In genomic region chr7:35234361-35235245, GRCm38 (mm10) we compare ENCODE assay signal across 8 mouse cellular contexts. TPM values are rescaled to one million over a fixed set of nuclear protein-coding genes. Genes with fewer than 3 reads are reported as not detected.
DNase-seq lines count a peak whose midpoint lies in the region; ATAC-seq lines count a peak whose summit lies in the region.

No protein-coding gene starts in this region.

- H3K27me3 ChIP-seq in heart, embryonic 13.5 days (replicated peaks): no peaks in the 10 kb centered on the region
- H3K27me3 ChIP-seq in liver, embryonic 12.5 days (replicated peaks): no peaks in the 10 kb centered on the region
- H3K27me3 ChIP-seq in stomach, embryonic 15.5 days (replicated peaks): no peaks in the 10 kb centered on the region

- peak overlapping the region; percentile 97 for H3K27ac ChIP-seq in brown adipose tissue, adult 24 weeks (replicated peaks; ENCODE audit: low read depth, low read length)
- peak overlapping the region; percentile 94 for H3K27ac ChIP-seq in heart, embryonic 13.5 days (replicated peaks)
- H3K27ac ChIP-seq in liver, embryonic 12.5 days: peak overlapping the region; percentile 81
- H3K27ac ChIP-seq in stomach, embryonic 15.5 days: peak overlapping the region; percentile 94

- H3K4me2 ChIP-seq in heart, embryonic 13.5 days: peak overlapping the region; percentile 72
- H3K4me2 ChIP-seq in liver, embryonic 12.5 days: peak overlapping the region; percentile 82
- peak overlapping the region; percentile 64 for H3K4me2 ChIP-seq in stomach, embryonic 15.5 days

- DNase-seq in CD4-positive, CD25-positive, alpha-beta regulatory T cell, adult 2 months (ENCODE audit: low read depth, low spot score): peak; percentile 98
- peak; percentile 37 for DNase-seq in fat pad, adult 2 months (ENCODE audit: extremely low read depth, low read depth, low spot score)
- DNase-seq in kidney, postnatal 10 days: peak; percentile 97
- DNase-seq in natural killer cell, adult 2 months (ENCODE audit: low spot score in 2 of 2): peak; percentile 96

- peak; percentile 87 for ATAC-seq in heart, embryonic 13.5 days (ENCODE audit: extremely low read depth, insufficient number of reproducible peaks, low FRiP score, low TSS enrichment)
- ATAC-seq in liver, embryonic 12.5 days: peak; percentile 88
- peak; percentile 95 for ATAC-seq in stomach, embryonic 15.5 days (ENCODE audit: insufficient read depth, low FRiP score, low read depth)

- peak overlapping the region; percentile 95 for H3K4me3 ChIP-seq in brown adipose tissue, adult 24 weeks (ENCODE audit: insufficient read depth, low read depth, low read length)
- H3K4me3 ChIP-seq in heart, embryonic 13.5 days: peak overlapping the region; percentile 72
- peak overlapping the region; percentile 74 for H3K4me3 ChIP-seq in liver, embryonic 12.5 days
- H3K4me3 ChIP-seq in stomach, embryonic 15.5 days (replicated peaks): peak overlapping the region; percentile 66

- H3K9me3 ChIP-seq in heart, embryonic 13.5 days: no peaks in the 10 kb centered on the region
- H3K9me3 ChIP-seq in liver, embryonic 12.5 days (replicated peaks): peaks cover 5% of the 10 kb centered on the region
- no peaks in the 10 kb centered on the region for H3K9me3 ChIP-seq in stomach, embryonic 15.5 days

- no peaks in the 10 kb centered on the region for H3K36me3 ChIP-seq in heart, embryonic 13.5 days
- H3K36me3 ChIP-seq in liver, embryonic 12.5 days: no peaks in the 10 kb centered on the region
- no peaks in the 10 kb centered on the region for H3K36me3 ChIP-seq in stomach, embryonic 15.5 days

- peak overlapping the region; percentile 86 for H3K9ac ChIP-seq in heart, embryonic 13.5 days
- H3K9ac ChIP-seq in liver, embryonic 12.5 days: peak overlapping the region; percentile 74
- H3K9ac ChIP-seq in stomach, embryonic 15.5 days: peak overlapping the region; percentile 52; the same call in 1 of the 2 replicates

- WGBS in heart, embryonic 13.5 days: under 1% methylated on average over 45 of the region's 45 CpGs
- WGBS in liver, embryonic 12.5 days (ENCODE audit: insufficient replicate concordance): 1% methylated on average over 45 of the region's 45 CpGs
- under 1% methylated on average over 45 of the region's 45 CpGs for WGBS in stomach, embryonic 15.5 days

- no peaks in the 10 kb centered on the region for H3K4me1 ChIP-seq in brown adipose tissue, adult 24 weeks (ENCODE audit: control insufficient read depth, insufficient read depth, insufficient read length, low read length)
- H3K4me1 ChIP-seq in heart, embryonic 13.5 days: peaks cover 6% of the 10 kb centered on the region
- peaks cover 18% of the 10 kb centered on the region for H3K4me1 ChIP-seq in liver, embryonic 12.5 days
- H3K4me1 ChIP-seq in stomach, embryonic 15.5 days: no peaks in the 10 kb centered on the region

RNA-seq across cellular contexts. Expression of gene Lrp3, which starts 19.3 kb away (rescaled TPM):
- polyA plus RNA-seq in brown adipose tissue, adult 24 weeks (2012; ENCODE audit: insufficient read depth, insufficient read length, missing spikeins): 5.6 and 6.7 TPM in 2 replicates
- 1.6 and 1.7 TPM in 2 replicates for polyA plus RNA-seq in heart, embryonic 13.5 days (2015; fragmentation: Nextera tagmentation; extraction: Ambion mirVana)
- 0.81 and 1.3 TPM in 2 replicates for polyA plus RNA-seq in liver, embryonic 12.5 days (2016; fragmentation: Nextera tagmentation; extraction: Ambion mirVana)
- polyA plus RNA-seq in stomach, embryonic 15.5 days (2015; fragmentation: Nextera tagmentation; extraction: Ambion mirVana): 6.3 and 7.1 TPM in 2 replicates

RNA-seq across cellular contexts. Expression of gene Slc7a10, which starts 48.4 kb away (rescaled TPM):
- polyA plus RNA-seq in brown adipose tissue, adult 24 weeks (2012; ENCODE audit: insufficient read depth, insufficient read length, missing spikeins): 7.7 and 8.3 TPM in 2 replicates
- polyA plus RNA-seq in heart, embryonic 13.5 days (2015; fragmentation: Nextera tagmentation; extraction: Ambion mirVana): 1.1 and 2.2 TPM in 2 replicates
- polyA plus RNA-seq in liver, embryonic 12.5 days (2016; fragmentation: Nextera tagmentation; extraction: Ambion mirVana): 0.59 and 1.4 TPM in 2 replicates
- polyA plus RNA-seq in stomach, embryonic 15.5 days (2015; fragmentation: Nextera tagmentation; extraction: Ambion mirVana): 2.4 and 3.3 TPM in 2 replicates

Comparison
In these comparisons a context has a peak if more than half of its experiments do, and no peak if none do; other contexts are left out.
1. Peak in every context shown above with its lines: DNase-seq, ATAC-seq, H3K4me3 ChIP-seq and H3K27ac ChIP-seq.
2. DNase-seq: peak in every context shown above with its lines; median percentile 98 in CD4-positive, CD25-positive, alpha-beta regulatory T cell, adult 2 months; 97 in kidney, postnatal 10 days; 96 in natural killer cell, adult 2 months; 37 in fat pad, adult 2 months.